Mouse (Mus musculus): Measurements from ENCODE around the gene Pcgf6.
A peak's percentile ranks its signal among the peaks of the same experiment; 100 is the strongest.

The Pcgf6 gene

GRCm38 (mm10) chr19:47050271-47051032 is at the start of gene Pcgf6:
Pcgf6 (minus strand) TSS chr19:47050906.
- peak; percentile 52 for DNase-seq (ENCODE audit: low spot score)

- peak; percentile 92 for DNase-seq (ENCODE audit: low spot score)
Observed at GRCm38 (mm10) chr19:47090550-47091156, 39.9 kb upstream of the Pcgf6 start, which contains the start of the genes Usmg5 and Pdcd11. Usmg5 (minus strand) TSS chr19:47090647. Pdcd11 (plus strand) TSS chr19:47090768.

GRCm38 (mm10) chr19:47089718-47090525 is 39.2 kb upstream of the Pcgf6 start:
- peak; percentile 9 for DNase-seq (ENCODE audit: low spot score)

- DNase-seq (ENCODE audit: low spot score) = no peak
Observed at GRCm38 (mm10) chr19:47088226-47088625, 37.5 kb upstream of the Pcgf6 start.

GRCm38 (mm10) chr19:47067924-47068611 is 17.4 kb upstream of the Pcgf6 start:
- peak; percentile 68 for DNase-seq (ENCODE audit: low spot score)

GRCm38 (mm10) chr19:47067096-47067882 is 16.6 kb upstream of the Pcgf6 start, which contains the start of gene Taf5:
Taf5 (plus strand) TSS chr19:47067746.
- peak; percentile 94 for DNase-seq (ENCODE audit: low spot score)

- DNase-seq (ENCODE audit: low spot score) = no peak
Observed at GRCm38 (mm10) chr19:47065860-47066259, 15.2 kb upstream of the Pcgf6 start.

- no peak for DNase-seq (ENCODE audit: low spot score)
Observed at GRCm38 (mm10) chr19:47057684-47058083, 7.0 kb upstream of the Pcgf6 start.

GRCm38 (mm10) chr19:47053471-47053870 is 2.8 kb upstream of the Pcgf6 start:
- no peak for DNase-seq (ENCODE audit: low spot score)

- no peak for DNase-seq (ENCODE audit: low spot score)
Observed at GRCm38 (mm10) chr19:47052927-47053326, 2.2 kb upstream of the Pcgf6 start.

- DNase-seq (ENCODE audit: low spot score) = no peak
Observed at GRCm38 (mm10) chr19:47049840-47050239, 866 bp downstream of the Pcgf6 start.

- no peak for DNase-seq (ENCODE audit: low spot score)
Observed at GRCm38 (mm10) chr19:47049061-47049460, 1.6 kb downstream of the Pcgf6 start.

GRCm38 (mm10) chr19:47047236-47047833 is 3.4 kb downstream of the Pcgf6 start:
- no peak for DNase-seq (ENCODE audit: low spot score)

GRCm38 (mm10) chr19:47046343-47046742 is 4.4 kb downstream of the Pcgf6 start:
- no peak for DNase-seq (ENCODE audit: low spot score)

- no peak for DNase-seq (ENCODE audit: low spot score)
Observed at GRCm38 (mm10) chr19:47043608-47044007, 7.1 kb downstream of the Pcgf6 start.

- DNase-seq (ENCODE audit: low spot score) = no peak
Observed at GRCm38 (mm10) chr19:47040720-47041473, 9.8 kb downstream of the Pcgf6 start.

GRCm38 (mm10) chr19:47036596-47036995 is 14.1 kb downstream of the Pcgf6 start:
- DNase-seq (ENCODE audit: low spot score) = no peak

- no peak for DNase-seq (ENCODE audit: low spot score)
Observed at GRCm38 (mm10) chr19:47034916-47035315, 15.8 kb downstream of the Pcgf6 start.

GRCm38 (mm10) chr19:47031770-47032169 is 18.9 kb downstream of the Pcgf6 start:
- DNase-seq (ENCODE audit: low spot score) = no peak

GRCm38 (mm10) chr19:47029796-47030195 is 20.9 kb downstream of the Pcgf6 start:
- DNase-seq (ENCODE audit: low spot score) = no peak
